Mouse (Mus musculus) heart, embryonic 11.5 days (tissue): ENCODE data around the gene Rassf6. TPM values are rescaled to one million over a fixed set of nuclear protein-coding genes. Genes with fewer than 3 reads are reported as not detected.
"Not testable (repeated sequence)": the region's sequence is repeated elsewhere in the genome, so short reads cannot be mapped to it uniquely, and the experiment has no call there.

Experiments
- ATAC-seq: fragments of 200-750 bp; cut with Nextera tagmentation; replicated peaks from 2 replicates; pipeline ENCODE4 v1.8.0; 2017; ENCODE audit warnings: moderate library complexity; ENCODE audit not compliant: insufficient number of reproducible peaks, low FRiP score, low TSS enrichment
- H3K27ac ChIP-seq: fragments of 300-500 bp; sonication (generic); 2 replicates; pipeline ENCODE4 v1.5.1; 2014; ENCODE audit warnings: mild to moderate bottlenecking, low read depth, low read length
- H3K27me3 ChIP-seq: fragments of 300-500 bp; sonication (generic); 2 replicates; pipeline ENCODE4 v1.6.1; 2014; ENCODE audit warnings: mild to moderate bottlenecking, low read length, mixed read lengths; ENCODE audit not compliant: control insufficient read depth, insufficient read depth
- H3K36me3 ChIP-seq: fragments of 300-500 bp; sonication (generic); 2 replicates; pipeline ENCODE4 v1.6.1; 2014; ENCODE audit warnings: mild to moderate bottlenecking, low read length, moderate library complexity, mixed read lengths; ENCODE audit not compliant: control insufficient read depth, insufficient read depth
- H3K4me1 ChIP-seq: fragments of 300-500 bp; sonication (generic); 2 replicates; pipeline ENCODE4 v1.6.1; 2014; ENCODE audit warnings: low read length; ENCODE audit not compliant: control insufficient read depth, insufficient read depth
- H3K4me2 ChIP-seq: fragments of 300-500 bp; sonication (generic); 2 replicates; pipeline ENCODE4 v1.6.1; 2014; ENCODE audit warnings: mild to moderate bottlenecking, moderate library complexity
- H3K4me3 ChIP-seq: fragments of 300-500 bp; sonication (generic); 2 replicates; pipeline ENCODE4 v1.5.1; 2014; ENCODE audit warnings: low read depth, low read length
- H3K9ac ChIP-seq: fragments of 300-500 bp; sonication (generic); 2 replicates; pipeline ENCODE4 v1.6.1; 2014; ENCODE audit warnings: mild to moderate bottlenecking, low read depth, low read length, moderate library complexity
- H3K9me3 ChIP-seq: fragments of 300-500 bp; sonication (generic); replicated peaks from 2 replicates; pipeline ENCODE4 v1.6.1; 2016; ENCODE audit warnings: low read length; ENCODE audit not compliant: control insufficient read depth
- WGBS: fragments of 180-500 bp; shearing (Covaris S2); extraction: QIAGEN DNeasy Blood & Tissue Kit; methylation state at CpG from one replicate; pipeline ENCODE4 v1.1.7; 2014; ENCODE audit not compliant: insufficient replicate concordance; 5-methylcytosine and 5-hydroxymethylcytosine counted together
- polyA plus RNA-seq: library from polyadenylated mRNA; unstranded; fragments of >200 nt; fragmentation: Nextera tagmentation; extraction: Ambion mirVana; gene quantifications from 2 replicates; pipeline ENCODE4 v1.2.1, GENCODE M21; 2014

Gene Rassf6
- polyA plus RNA-seq, 1 experiment from 2014 or later = 0.29 TPM

DNA sequence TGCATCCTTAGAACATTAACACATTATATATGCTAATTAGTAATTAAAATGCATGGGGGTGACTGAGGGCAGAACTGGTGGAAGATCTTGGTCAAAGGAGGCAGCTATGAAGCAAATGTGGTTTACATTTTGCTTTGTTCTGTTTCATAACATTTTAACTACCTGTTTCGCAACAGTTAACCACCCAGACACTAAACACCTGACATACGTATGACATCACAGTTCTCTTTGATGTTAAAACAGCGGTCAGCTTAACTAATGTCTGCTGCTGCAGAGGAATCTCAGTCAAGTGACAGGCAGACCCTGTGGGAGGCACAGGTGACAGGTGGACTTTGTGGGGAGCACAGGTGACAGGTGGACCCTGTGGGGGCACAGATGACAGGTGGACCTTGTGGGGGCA is 22.6 kb downstream of the Rassf6 start:
- 83% methylated on average over 3 of the region's 3 CpGs for WGBS
- no peaks in the 10 kb centered on the region for H3K27me3 ChIP-seq
- no peaks in the 10 kb centered on the region for H3K4me1 ChIP-seq
- no peaks in the 10 kb centered on the region for H3K36me3 ChIP-seq
- ATAC-seq = no peak
- H3K9ac ChIP-seq = no peak overlapping the region
- no peak overlapping the region for H3K4me2 ChIP-seq
- no peak overlapping the region for H3K4me3 ChIP-seq
- H3K27ac ChIP-seq = no peak overlapping the region
- no peaks in the 10 kb centered on the region for H3K9me3 ChIP-seq

DNA sequence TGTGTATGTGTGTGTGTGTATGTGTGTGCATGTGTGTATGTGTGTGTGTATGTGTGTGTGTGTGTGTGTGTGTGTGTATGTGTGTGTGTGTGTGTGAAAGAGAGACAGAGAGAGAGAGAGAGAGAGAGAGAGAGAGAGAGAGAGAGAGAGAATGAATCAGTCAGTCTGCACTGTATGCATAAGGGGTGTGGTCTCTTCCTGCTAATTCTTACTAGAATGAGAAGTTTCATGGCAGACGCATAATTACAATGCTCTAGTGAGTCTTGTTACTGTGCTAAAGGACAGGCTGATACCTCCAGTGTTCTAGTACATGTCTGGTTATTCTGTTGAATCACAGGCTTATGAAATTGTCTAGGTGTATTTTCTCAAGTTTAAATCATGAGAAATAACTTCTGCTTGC is 27.7 kb downstream of the Rassf6 start:
- H3K9ac ChIP-seq = not testable (repeated sequence)
- WGBS = 81% methylated on average over 1 of the region's 1 CpGs

DNA sequence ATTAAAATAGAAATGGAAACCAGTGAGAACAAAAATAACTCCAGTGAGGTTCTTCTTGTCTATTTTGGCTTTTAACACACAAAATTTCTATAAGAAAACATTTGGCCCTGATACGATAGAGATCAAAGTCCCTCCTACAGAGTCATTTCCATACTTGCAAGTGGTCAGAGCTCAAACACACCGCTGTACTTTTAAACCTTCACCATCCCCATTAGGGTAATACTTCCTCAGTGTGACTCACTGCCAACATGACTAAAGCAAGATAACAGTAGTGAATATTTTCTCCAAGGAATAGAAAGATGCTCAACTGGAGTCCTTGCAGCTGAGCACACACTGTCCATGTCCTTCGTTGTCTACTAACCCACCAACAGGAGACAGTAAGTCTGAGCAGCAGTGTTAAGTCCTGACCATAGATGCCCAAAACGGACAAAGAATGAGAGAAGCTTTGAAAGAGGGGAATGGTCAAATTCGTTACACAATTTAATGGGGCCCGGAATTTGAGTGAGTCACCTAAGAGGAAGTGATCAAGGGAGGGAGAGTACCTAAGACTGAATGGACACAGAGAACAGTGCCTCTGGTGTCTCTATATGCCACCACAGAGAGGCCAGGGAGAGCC is 28.4 kb downstream of the Rassf6 start:
- Histone ChIP-seq H3K9ac (no peak overlapping the region), H3K4me2 (no peak overlapping the region), H3K27ac (no peak overlapping the region), H3K4me1 (0 out of 2 replicates have a peak, but pooled peaks cover 2% of the 10 kb centered on the region), H3K36me3 (no peaks in the 10 kb centered on the region), H3K27me3 (no peaks in the 10 kb centered on the region), H3K9me3 (no peaks in the 10 kb centered on the region), H3K4me3 (no peak overlapping the region)
- ATAC-seq = no peak
- whole genome bisulfite sequencing = 73% methylated on average over 6 of the region's 6 CpGs

More for the DNA sequence above, 27.7 kb downstream of the Rassf6 start:
- H3K36me3 ChIP-seq, H3K4me1 ChIP-seq, H3K4me3 ChIP-seq, ATAC-seq, H3K27me3 ChIP-seq, H3K4me2 ChIP-seq, H3K27ac ChIP-seq, H3K9me3 ChIP-seq: not testable (repeated sequence)

DNA sequence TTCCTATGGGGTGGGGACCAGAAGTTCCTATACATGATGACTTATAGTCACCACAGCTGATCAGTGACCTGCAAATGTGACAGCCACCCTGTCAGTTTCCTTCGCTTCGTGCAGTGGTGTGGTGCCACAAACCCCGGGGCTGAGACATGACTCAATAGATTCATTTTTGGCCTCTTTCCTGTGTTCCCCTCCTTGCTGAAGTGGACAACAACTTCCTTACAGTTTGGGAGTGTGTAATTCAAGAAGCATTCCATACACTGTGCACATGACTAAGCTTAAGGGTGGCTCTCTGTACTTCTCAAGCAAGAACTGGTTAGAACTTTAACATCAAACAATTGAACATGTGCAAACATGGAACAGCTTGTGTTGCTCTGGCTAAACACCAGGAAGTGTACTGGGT is 29.1 kb downstream of the Rassf6 start:
- Histone ChIP-seq H3K4me3 (no peak overlapping the region), H3K27ac (no peak overlapping the region), H3K4me1 (0 out of 2 replicates have a peak, but pooled peaks cover 2% of the 10 kb centered on the region), H3K9me3 (no peaks in the 10 kb centered on the region), H3K36me3 (no peaks in the 10 kb centered on the region), H3K9ac (no peak overlapping the region), H3K4me2 (no peak overlapping the region), H3K27me3 (no peaks in the 10 kb centered on the region)
- no peak for ATAC-seq
- WGBS = 78% methylated on average over 3 of the region's 3 CpGs

- Histone ChIP-seq H3K36me3 (no peaks in the 10 kb centered on the region), H3K9ac (no peak overlapping the region), H3K27ac (no peak overlapping the region), H3K4me2 (no peak overlapping the region), H3K4me1 (0 out of 2 replicates have a peak, but pooled peaks cover 2% of the 10 kb centered on the region), H3K27me3 (no peaks in the 10 kb centered on the region; the same call in 1 of the 2 replicates), H3K9me3 (no peaks in the 10 kb centered on the region), H3K4me3 (no peak overlapping the region)
- 47% methylated on average over 11 of the region's 11 CpGs for WGBS
- ATAC-seq = no peak
Measured at GRCm38 (mm10) chr5:90608906-90609305, 31.6 kb downstream of the Rassf6 start.

GRCm38 (mm10) chr5:90603407-90603923 is 37.0 kb downstream of the Rassf6 start:
- Histone ChIP-seq H3K9ac (no peak overlapping the region), H3K4me2 (peak overlapping the region; percentile 37), H3K4me3 (no peak overlapping the region), H3K4me1 (no peaks in the 10 kb centered on the region), H3K27me3 (no peaks in the 10 kb centered on the region; the same call in 1 of the 2 replicates), H3K27ac (no peak overlapping the region), H3K9me3 (no peaks in the 10 kb centered on the region), H3K36me3 (no peaks in the 10 kb centered on the region)
- no peak for ATAC-seq
- WGBS = 23% methylated on average over 13 of the region's 13 CpGs

- Histone ChIP-seq H3K4me3 (no peak overlapping the region), H3K4me2 (no peak overlapping the region), H3K4me1 (no peaks in the 10 kb centered on the region), H3K9me3 (no peaks in the 10 kb centered on the region), H3K27me3 (no peaks in the 10 kb centered on the region; the same call in 1 of the 2 replicates), H3K36me3 (no peaks in the 10 kb centered on the region), H3K27ac (no peak overlapping the region), H3K9ac (no peak overlapping the region)
- ATAC-seq = no peak
- 18% methylated on average over 6 of the region's 6 CpGs for WGBS
Measured at GRCm38 (mm10) chr5:90601469-90601868, 39.0 kb downstream of the Rassf6 start.

- H3K4me2 ChIP-seq = no peak overlapping the region
- H3K36me3 ChIP-seq = no peaks in the 10 kb centered on the region
- H3K9me3 ChIP-seq = no peaks in the 10 kb centered on the region
- ATAC-seq = no peak
- H3K4me1 ChIP-seq = no peaks in the 10 kb centered on the region
- 73% methylated on average over 6 of the region's 6 CpGs for WGBS
- no peak overlapping the region for H3K9ac ChIP-seq
- no peak overlapping the region for H3K27ac ChIP-seq
- H3K27me3 ChIP-seq = no peaks in the 10 kb centered on the region
- no peak overlapping the region for H3K4me3 ChIP-seq
Measured at GRCm38 (mm10) chr5:90596155-90596554, 44.3 kb downstream of the Rassf6 start.

GRCm38 (mm10) chr5:90594945-90595344 is 45.5 kb downstream of the Rassf6 start:
- 70% methylated on average over 13 of the region's 13 CpGs for WGBS

More at GRCm38 (mm10) chr5:90594945-90595344, 45.5 kb downstream of the Rassf6 start:
- no peak overlapping the region for H3K27ac ChIP-seq
- H3K4me2 ChIP-seq = no peak overlapping the region
- no peak for ATAC-seq
- H3K27me3 ChIP-seq = no peaks in the 10 kb centered on the region
- no peaks in the 10 kb centered on the region for H3K9me3 ChIP-seq
- no peak overlapping the region for H3K9ac ChIP-seq
- H3K4me3 ChIP-seq = no peak overlapping the region
- H3K4me1 ChIP-seq = no peaks in the 10 kb centered on the region
- H3K36me3 ChIP-seq = no peaks in the 10 kb centered on the region
